Mouse (Mus musculus) brain, embryonic 14.5 days (tissue): ENCODE measurements around the gene Med13l.

Source experiments
- CTCF ChIP-seq: fragments of 200-500 bp; IDR thresholded peaks from 2 replicates; pipeline ENCODE4 v1.5.1; 2012; ENCODE audit warnings: inconsistent platforms, mild to moderate bottlenecking, moderate library complexity, borderline replicate concordance; ENCODE audit not compliant: insufficient read depth, insufficient read length; ENCODE audit errors: extremely low read depth
- POLR2A ChIP-seq: fragments of 200-500 bp; IDR thresholded peaks from 2 replicates; pipeline ENCODE4 v1.6.1; 2012; ENCODE audit warnings: mild to moderate bottlenecking, inconsistent platforms, borderline replicate concordance; ENCODE audit not compliant: poor library complexity, insufficient read depth, insufficient read length, severe bottlenecking; ENCODE audit errors: extremely low read depth

GRCm38 (mm10) chr5:118561086-118561987 is 858 bp downstream of the Med13l start:
- TF ChIP-seq POLR2A = no peak
- TF ChIP-seq CTCF = no peak
